Mouse (Mus musculus) forebrain, embryonic 14.5 days (tissue): Measurements from ENCODE around the gene Fhl1. TPM values are rescaled to one million over a fixed set of nuclear protein-coding genes. Genes with fewer than 3 reads are reported as not detected.

Experiments
- ATAC-seq: fragments of 200-750 bp; cut with Nextera tagmentation; 2 replicates; pipeline ENCODE4 v1.8.0; 2017; ENCODE audit warnings: mild to moderate bottlenecking, moderate library complexity
- DNase-seq: peaks from one replicate; pipeline ENCODE4 v3.0.0-alpha.2; 2015; ENCODE audit warnings: low spot score
- H3K27ac ChIP-seq: fragments of 300-500 bp; sonication (generic); 2 replicates; pipeline ENCODE4 v1.5.1; 2014; ENCODE audit warnings: low read depth, mild to moderate bottlenecking, control low read depth, low read length, moderate library complexity
- H3K27me3 ChIP-seq: fragments of 300-500 bp; sonication (generic); replicated peaks from 2 replicates; pipeline ENCODE4 v1.6.1; 2014; ENCODE audit warnings: low read length, control low read depth, mixed read lengths; ENCODE audit not compliant: control insufficient read depth, insufficient read depth
- H3K36me3 ChIP-seq: fragments of 300-500 bp; sonication (generic); 2 replicates; pipeline ENCODE4 v1.6.1; 2014; ENCODE audit warnings: low read length, control low read depth; ENCODE audit not compliant: control insufficient read depth, insufficient read depth
- H3K4me1 ChIP-seq: fragments of 300-500 bp; sonication (generic); 2 replicates; pipeline ENCODE4 v1.6.1; 2014; ENCODE audit warnings: antibody characterized with exemption, low read length, control low read depth; ENCODE audit not compliant: control insufficient read depth, insufficient read depth
- H3K4me2 ChIP-seq: fragments of 300-500 bp; sonication (generic); 2 replicates; pipeline ENCODE4 v1.6.1; 2014; ENCODE audit warnings: mild to moderate bottlenecking, control low read depth, low read length
- H3K4me3 ChIP-seq: fragments of 300-500 bp; sonication (generic); 2 replicates; pipeline ENCODE4 v1.5.1; 2014; ENCODE audit warnings: low read depth, low read length, control low read depth
- H3K9ac ChIP-seq: fragments of 300-500 bp; sonication (generic); 2 replicates; pipeline ENCODE4 v1.6.1; 2014; ENCODE audit warnings: mild to moderate bottlenecking, low read length, control low read depth, moderate library complexity
- H3K9me3 ChIP-seq: fragments of 300-500 bp; sonication (generic); replicated peaks from 2 replicates; pipeline ENCODE4 v1.6.1; 2016; ENCODE audit warnings: low read length, control low read depth, mixed read lengths; ENCODE audit not compliant: control insufficient read depth
- WGBS: fragments of 180-500 bp; shearing (Covaris S2); extraction: QIAGEN DNeasy Blood & Tissue Kit; methylation state at CpG from one replicate; pipeline ENCODE4 v1.1.7; 2014; 5-methylcytosine and 5-hydroxymethylcytosine counted together
- polyA plus RNA-seq: library from polyadenylated mRNA; unstranded; fragments of >200 nt; fragmentation: Nextera tagmentation; extraction: Ambion mirVana; gene quantifications from 2 replicates; pipeline ENCODE4 v1.2.1, GENCODE M21; 2014

Gene Fhl1
- polyA plus RNA-seq = 141 and 157 TPM in 2 replicates

- H3K27ac ChIP-seq = peak within 1 kb of the TSS; percentile 70
- no peaks in the 10 kb centered on the region for H3K36me3 ChIP-seq
- ATAC-seq (peak; percentile 93), DNase-seq (peak; percentile 68)
- H3K4me2 ChIP-seq = peak within 1 kb of the TSS; percentile 53
- peak within 1 kb of the TSS; percentile 47 for H3K4me3 ChIP-seq
- no peaks in the 10 kb centered on the region for H3K27me3 ChIP-seq
- WGBS = 24% methylated on average over 61 of the region's 106 CpGs
- no peaks in the 10 kb centered on the region; the same call in 1 of the 2 replicates for H3K4me1 ChIP-seq
- no peaks in the 10 kb centered on the region for H3K9me3 ChIP-seq
- H3K9ac ChIP-seq = peak within 1 kb of the TSS; percentile 70
Measured at GRCm38 (mm10) chrX:56731306-56732201, at the start of gene Fhl1. Fhl1 (plus strand) TSS chrX:56731787.

- DNase-seq = peak; percentile 70
- no peaks in the 10 kb centered on the region for H3K4me1 ChIP-seq
- no peaks in the 10 kb centered on the region for H3K9me3 ChIP-seq
- no peaks in the 10 kb centered on the region for H3K36me3 ChIP-seq
- no peak overlapping the region for H3K4me2 ChIP-seq
- WGBS = 30% methylated on average over 1 of the region's 1 CpGs
- H3K9ac ChIP-seq = no peak overlapping the region
- H3K4me3 ChIP-seq = no peak overlapping the region
- no peaks in the 10 kb centered on the region for H3K27me3 ChIP-seq
- no peak overlapping the region for H3K27ac ChIP-seq
- peak; percentile 79 for ATAC-seq
Measured at GRCm38 (mm10) chrX:56682156-56682720, 49.3 kb upstream of the Fhl1 start.

GRCm38 (mm10) chrX:56683521-56683920, 48.1 kb upstream of the Fhl1 start:
- no peaks in the 10 kb centered on the region for H3K9me3 ChIP-seq
- H3K27me3 ChIP-seq = no peaks in the 10 kb centered on the region
- ATAC-seq = no peak
- H3K27ac ChIP-seq = no peak overlapping the region
- WGBS = 88% methylated on average over 10 of the region's 10 CpGs
- peak; percentile 15 for DNase-seq
- H3K4me1 ChIP-seq = no peaks in the 10 kb centered on the region
- no peak overlapping the region for H3K4me3 ChIP-seq
- H3K4me2 ChIP-seq = no peak overlapping the region
- no peak overlapping the region for H3K9ac ChIP-seq
- no peaks in the 10 kb centered on the region for H3K36me3 ChIP-seq

GRCm38 (mm10) chrX:56692554-56692953, 39.0 kb upstream of the Fhl1 start:
- no peak overlapping the region for H3K9ac ChIP-seq
- H3K27ac ChIP-seq = no peak overlapping the region
- ATAC-seq = no peak
- H3K4me1 ChIP-seq = no peaks in the 10 kb centered on the region
- no peaks in the 10 kb centered on the region for H3K36me3 ChIP-seq
- no peak overlapping the region for H3K4me3 ChIP-seq
- H3K9me3 ChIP-seq = no peaks in the 10 kb centered on the region
- H3K4me2 ChIP-seq = no peak overlapping the region
- no peaks in the 10 kb centered on the region for H3K27me3 ChIP-seq
- DNase-seq = no peak
- WGBS = 88% methylated on average over 6 of the region's 6 CpGs

- Histone ChIP-seq H3K4me1 (no peaks in the 10 kb centered on the region), H3K4me3 (no peak overlapping the region), H3K4me2 (no peak overlapping the region), H3K27ac (no peak overlapping the region), H3K36me3 (no peaks in the 10 kb centered on the region), H3K27me3 (no peaks in the 10 kb centered on the region), H3K9me3 (no peaks in the 10 kb centered on the region), H3K9ac (no peak overlapping the region)
- WGBS = 94% methylated on average over 2 of the region's 2 CpGs
- DNase-seq (no peak), ATAC-seq (no peak)
Measured at GRCm38 (mm10) chrX:56694539-56694938, 37.0 kb upstream of the Fhl1 start.

GRCm38 (mm10) chrX:56697199-56697780, 34.3 kb upstream of the Fhl1 start:
- Histone ChIP-seq H3K4me2 (no peak overlapping the region), H3K27ac (no peak overlapping the region), H3K9me3 (no peaks in the 10 kb centered on the region), H3K4me1 (no peaks in the 10 kb centered on the region), H3K4me3 (no peak overlapping the region), H3K36me3 (no peaks in the 10 kb centered on the region), H3K9ac (no peak overlapping the region), H3K27me3 (no peaks in the 10 kb centered on the region)
- WGBS = 78% methylated on average over 6 of the region's 6 CpGs
- ATAC-seq (no peak), DNase-seq (no peak)

GRCm38 (mm10) chrX:56697886-56698285, 33.7 kb upstream of the Fhl1 start:
- H3K4me3 ChIP-seq = no peak overlapping the region
- ATAC-seq (no peak), DNase-seq (no peak)
- no peaks in the 10 kb centered on the region for H3K9me3 ChIP-seq
- H3K9ac ChIP-seq = no peak overlapping the region
- H3K27me3 ChIP-seq = no peaks in the 10 kb centered on the region
- WGBS = 80% methylated on average over 4 of the region's 4 CpGs
- no peak overlapping the region for H3K4me2 ChIP-seq
- no peaks in the 10 kb centered on the region for H3K36me3 ChIP-seq
- no peaks in the 10 kb centered on the region for H3K4me1 ChIP-seq
- H3K27ac ChIP-seq = no peak overlapping the region

GRCm38 (mm10) chrX:56701261-56701660, 30.3 kb upstream of the Fhl1 start:
- no peak overlapping the region for H3K4me3 ChIP-seq
- DNase-seq (no peak), ATAC-seq (no peak)
- H3K27me3 ChIP-seq = no peaks in the 10 kb centered on the region
- H3K4me1 ChIP-seq = no peaks in the 10 kb centered on the region
- no peak overlapping the region for H3K4me2 ChIP-seq
- 86% methylated on average over 3 of the region's 3 CpGs for WGBS
- H3K36me3 ChIP-seq = no peaks in the 10 kb centered on the region
- H3K27ac ChIP-seq = no peak overlapping the region
- H3K9me3 ChIP-seq = no peaks in the 10 kb centered on the region
- H3K9ac ChIP-seq = no peak overlapping the region
